ENCODE assay signal across 8 mouse cellular contexts in genomic region chr2:129197843-129198435, GRCm38 (mm10). TPM values are rescaled to one million over a fixed set of nuclear protein-coding genes. Genes with fewer than 3 reads are reported as not detected.
DNase-seq lines count a peak whose midpoint lies in the region; ATAC-seq and TF ChIP-seq lines count a peak whose summit lies in the region.

No protein-coding gene starts in this region.

- peak overlapping the region; percentile 90 for H3K4me2 ChIP-seq in lung, postnatal 0 days (replicated peaks; ENCODE audit: low read depth, low read length)
- H3K4me2 ChIP-seq in hindbrain, embryonic 14.5 days (replicated peaks), result peak overlapping the region; percentile 63
- peak overlapping the region; percentile 90 for H3K4me2 ChIP-seq in midbrain, embryonic 13.5 days (replicated peaks)

- peaks cover 8% of the 10 kb centered on the region for H3K4me1 ChIP-seq in lung, postnatal 0 days (ENCODE audit: insufficient read depth, low read depth, low read length)
- H3K4me1 ChIP-seq in hindbrain, embryonic 14.5 days (replicated peaks; ENCODE audit: control insufficient read depth, insufficient read depth, low read length), result peaks cover 32% of the 10 kb centered on the region
- H3K4me1 ChIP-seq in midbrain, embryonic 13.5 days (replicated peaks), result peaks cover 32% of the 10 kb centered on the region

- peak overlapping the region; percentile 53 for H3K9ac ChIP-seq in lung, postnatal 0 days (replicated peaks; ENCODE audit: low read depth)
- peak overlapping the region; percentile 72 for H3K9ac ChIP-seq in hindbrain, embryonic 14.5 days
- peak overlapping the region; percentile 90 for H3K9ac ChIP-seq in midbrain, embryonic 13.5 days (replicated peaks)

- no peaks in the 10 kb centered on the region for H3K9me3 ChIP-seq in lung, postnatal 0 days (ENCODE audit: low read length)
- no peaks in the 10 kb centered on the region for H3K9me3 ChIP-seq in hindbrain, embryonic 14.5 days (ENCODE audit: control insufficient read depth, low read length)
- H3K9me3 ChIP-seq in midbrain, embryonic 13.5 days, result no peaks in the 10 kb centered on the region

- peak overlapping the region; percentile 92 for H3K4me3 ChIP-seq in lung, postnatal 0 days (ENCODE audit: low read depth, low read length)
- H3K4me3 ChIP-seq in hindbrain, embryonic 14.5 days (replicated peaks; ENCODE audit: low read length), result peak overlapping the region; percentile 93
- H3K4me3 ChIP-seq in midbrain, embryonic 13.5 days (replicated peaks), result peak overlapping the region; percentile 88

- ATAC-seq in lung, postnatal 0 days, result no peak; the same call in 1 of the 2 replicates
- ATAC-seq in hindbrain, embryonic 14.5 days (ENCODE audit: low FRiP score), result peak; percentile 73
- no peak for ATAC-seq in midbrain, embryonic 13.5 days

- no peaks in the 10 kb centered on the region for H3K27me3 ChIP-seq in lung, postnatal 0 days (replicated peaks; ENCODE audit: insufficient read depth, low read length)
- no peaks in the 10 kb centered on the region for H3K27me3 ChIP-seq in hindbrain, embryonic 14.5 days (ENCODE audit: control insufficient read depth, insufficient read depth, low read length)
- no peaks in the 10 kb centered on the region for H3K27me3 ChIP-seq in midbrain, embryonic 13.5 days

- peak; percentile 15; the same call in 1 of the 2 replicates for TF ChIP-seq EP300 in lung, postnatal 0 days (IDR thresholded peaks at IDR 0.05)

- DNase-seq in lung, postnatal 0 days (ENCODE audit: low spot score), result no peak
- no peak for DNase-seq in lung, postnatal 36 days
- peak; percentile 40 for DNase-seq in c-Kit-positive CD71-positive TER-119-positive erythroid progenitor cells, embryonic 14.5 days (ENCODE audit: low spot score)
- peak; percentile 61 for DNase-seq in hindbrain, embryonic 14.5 days (ENCODE audit: low spot score)
- DNase-seq in adrenal gland, adult (ENCODE audit: inconsistent age in 2 of 2, low spot score in 1 of 2), result no peak
- DNase-seq in kidney, postnatal 25 days, result no peak
- DNase-seq in left cerebral cortex, postnatal 14 days (ENCODE audit: low spot score in 2 of 2), result no peak

- TF ChIP-seq CTCF in lung, postnatal 0 days (IDR thresholded peaks at IDR 0.05), result no peak

- intact Hi-C loops in left cerebral cortex, postnatal 14 days (cut with DNase I), result loop anchor here (2.0 kb wide), 1 partner anchor 67 kb away; no protein-coding TSS in a partner anchor

- no peaks in the 10 kb centered on the region for H3K36me3 ChIP-seq in lung, postnatal 0 days (ENCODE audit: insufficient read depth, low read length)
- H3K36me3 ChIP-seq in hindbrain, embryonic 14.5 days (replicated peaks; ENCODE audit: control insufficient read depth, insufficient read depth), result peaks cover 20% of the 10 kb centered on the region
- peaks cover 14% of the 10 kb centered on the region for H3K36me3 ChIP-seq in midbrain, embryonic 13.5 days

- H3K27ac ChIP-seq in lung, postnatal 0 days (ENCODE audit: low read length), result peak overlapping the region; percentile 79
- H3K27ac ChIP-seq in hindbrain, embryonic 14.5 days, result peak overlapping the region; percentile 83
- peak overlapping the region; percentile 64 for H3K27ac ChIP-seq in midbrain, embryonic 13.5 days

- WGBS in lung, postnatal 0 days, result 1% methylated on average over 32 of the region's 32 CpGs
- WGBS in hindbrain, embryonic 14.5 days, result 2% methylated on average over 32 of the region's 32 CpGs
- WGBS in midbrain, embryonic 13.5 days, result 2% methylated on average over 32 of the region's 32 CpGs

RNA-seq across cellular contexts. Expression of gene Slc20a1, which starts 0.6 kb away (rescaled TPM):
- polyA plus RNA-seq in lung, postnatal 0 days (2015; fragmentation: Nextera tagmentation; extraction: Ambion mirVana), result 10.0 and 10.5 TPM in 2 replicates
- 50.7 and 56.3 TPM in 2 replicates for polyA plus RNA-seq in hindbrain, embryonic 14.5 days (2014; fragmentation: Nextera tagmentation; extraction: Ambion mirVana)
- 52.4 and 53.1 TPM in 2 replicates for polyA plus RNA-seq in midbrain, embryonic 13.5 days (2015; fragmentation: Nextera tagmentation; extraction: Ambion mirVana)
- 100 to 1,000 TPM; 127 to 130 TPM for total RNA-seq in left cerebral cortex, postnatal 14 days (2021)

Comparison
In these comparisons a context has a peak if more than half of its experiments do, and no peak if none do; other contexts are left out.
1. DNase-seq: peak in c-Kit-positive CD71-positive TER-119-positive erythroid progenitor cells, embryonic 14.5 days (single experiment) and hindbrain, embryonic 14.5 days (single experiment); none in lung, postnatal 0 days (single experiment), lung, postnatal 36 days (single experiment), adrenal gland, adult (0 of 2), kidney, postnatal 25 days (0 of 2) and left cerebral cortex, postnatal 14 days (0 of 2).
2. Peak in every context shown above with its lines, with median percentiles within 50 percentile points of each other: H3K27ac ChIP-seq, H3K4me2 ChIP-seq, H3K4me3 ChIP-seq and H3K9ac ChIP-seq.